Mouse (Mus musculus) midbrain, embryonic 14.5 days (tissue): ENCODE data around the gene Tram2. TPM values are rescaled to one million over a fixed set of nuclear protein-coding genes. Genes with fewer than 3 reads are reported as not detected.

Source experiments
- ATAC-seq: fragments of 200-750 bp; cut with Nextera tagmentation; 2 replicates; pipeline ENCODE4 v1.8.0; 2017; ENCODE audit warnings: moderate number of reproducible peaks, moderate library complexity; ENCODE audit not compliant: low FRiP score, low TSS enrichment
- DNase-seq: peaks from one replicate; pipeline ENCODE4 v3.0.0-alpha.2; 2015
- H3K27ac ChIP-seq: fragments of 300-500 bp; sonication (generic); replicated peaks from 2 replicates; pipeline ENCODE4 v1.5.1; 2014; ENCODE audit warnings: mild to moderate bottlenecking, low read depth, low read length, moderate library complexity
- H3K27me3 ChIP-seq: fragments of 300-500 bp; sonication (generic); 2 replicates; pipeline ENCODE4 v1.6.1; 2014; ENCODE audit warnings: low read length, control low read depth, mixed read lengths; ENCODE audit not compliant: control insufficient read depth, insufficient read depth
- H3K36me3 ChIP-seq: fragments of 300-500 bp; sonication (generic); 2 replicates; pipeline ENCODE4 v1.6.1; 2014; ENCODE audit warnings: low read length, control low read depth; ENCODE audit not compliant: control insufficient read depth, insufficient read depth
- H3K4me1 ChIP-seq: fragments of 300-500 bp; sonication (generic); 2 replicates; pipeline ENCODE4 v1.6.1; 2014; ENCODE audit warnings: mild to moderate bottlenecking, antibody characterized with exemption, low read length, control low read depth; ENCODE audit not compliant: control insufficient read depth, insufficient read depth
- H3K4me2 ChIP-seq: fragments of 300-500 bp; sonication (generic); 2 replicates; pipeline ENCODE4 v1.6.1; 2014; ENCODE audit warnings: mild to moderate bottlenecking, low read length, moderate library complexity
- H3K4me3 ChIP-seq: fragments of 300-500 bp; sonication (generic); replicated peaks from 2 replicates; pipeline ENCODE4 v1.5.1; 2014; ENCODE audit warnings: low read depth, low read length
- H3K9ac ChIP-seq: fragments of 300-500 bp; sonication (generic); replicated peaks from 2 replicates; pipeline ENCODE4 v1.6.1; 2014; ENCODE audit warnings: mild to moderate bottlenecking, low read length, moderate library complexity
- H3K9me3 ChIP-seq: fragments of 300-500 bp; sonication (generic); 2 replicates; pipeline ENCODE4 v1.6.1; 2016; ENCODE audit warnings: low read length, control low read depth, mixed read lengths; ENCODE audit not compliant: control insufficient read depth
- WGBS: fragments of 180-500 bp; shearing (Covaris S2); extraction: QIAGEN DNeasy Blood & Tissue Kit; methylation state at CpG from one replicate; pipeline ENCODE4 v1.1.7; 2014; 5-methylcytosine and 5-hydroxymethylcytosine counted together
- polyA plus RNA-seq: library from polyadenylated mRNA; unstranded; fragments of >200 nt; fragmentation: Nextera tagmentation; extraction: Ambion mirVana; gene quantifications from 2 replicates; pipeline ENCODE4 v1.2.1, GENCODE M21; 2014

Gene Tram2
- polyA plus RNA-seq, 1 experiment from 2014 or later, result 2.7 TPM

DNA sequence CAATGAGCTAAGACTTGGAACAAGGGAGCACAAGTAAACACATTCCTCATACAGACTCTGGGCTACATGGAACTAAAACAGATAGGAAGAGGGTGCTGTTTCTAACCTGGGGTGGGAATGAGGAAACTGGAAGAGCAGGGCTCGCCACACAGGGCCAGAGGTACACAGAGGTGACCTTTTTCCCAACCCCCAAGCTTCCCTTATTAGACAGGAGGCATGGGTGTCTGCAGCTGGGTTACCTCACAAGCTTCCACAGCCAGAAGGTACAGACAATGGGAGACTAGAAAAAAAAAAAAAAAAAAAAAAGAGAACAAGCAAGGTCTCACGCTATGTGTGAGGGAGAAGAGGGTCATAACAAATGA lies 81.7 kb downstream of the Tram2 start:
- no peaks in the 10 kb centered on the region for H3K4me1 ChIP-seq
- no peak for ATAC-seq
- H3K36me3 ChIP-seq, result no peaks in the 10 kb centered on the region
- no peaks in the 10 kb centered on the region for H3K9me3 ChIP-seq
- DNase-seq, result no peak
- H3K4me2 ChIP-seq, result no peak overlapping the region
- no peak overlapping the region for H3K27ac ChIP-seq
- no peaks in the 10 kb centered on the region for H3K27me3 ChIP-seq
- 77% methylated on average over 2 of the region's 2 CpGs for WGBS
- no peak overlapping the region for H3K9ac ChIP-seq
- H3K4me3 ChIP-seq, result no peak overlapping the region

DNA sequence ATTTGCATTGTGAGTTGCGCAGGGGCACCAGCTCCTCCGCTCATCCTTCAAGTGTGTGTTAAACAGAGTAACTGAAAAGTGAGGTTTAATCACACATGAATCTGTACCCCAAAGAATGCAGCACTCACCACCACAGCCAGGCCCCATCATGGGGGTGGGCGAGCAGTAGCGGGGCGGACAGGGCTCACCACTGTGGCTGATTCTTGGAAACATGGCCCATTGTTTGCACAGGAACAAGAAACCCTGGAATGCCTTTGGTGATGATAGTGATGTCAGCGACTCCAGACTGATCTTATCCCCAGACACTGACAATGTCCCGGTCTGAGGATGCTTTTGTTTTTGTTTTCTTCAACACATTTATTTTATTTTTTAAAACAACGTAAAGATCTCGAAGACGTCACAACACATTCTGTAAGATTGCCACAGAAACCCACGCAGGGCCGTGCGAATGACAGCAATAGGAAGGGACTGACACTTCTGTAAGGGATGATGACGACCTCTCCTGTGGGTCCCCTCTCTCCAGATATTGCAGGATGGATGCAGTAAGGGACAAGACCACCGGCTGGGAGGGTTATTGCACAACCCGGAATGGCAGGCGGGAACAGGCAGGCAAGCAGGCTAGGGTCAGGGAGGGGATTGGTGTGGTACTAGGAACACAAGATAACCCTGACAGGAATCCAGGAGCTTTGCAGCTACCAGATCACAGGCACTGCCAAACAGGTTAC lies 82.3 kb downstream of the Tram2 start:
- Histone ChIP-seq H3K4me3 (no peak overlapping the region), H3K4me1 (no peaks in the 10 kb centered on the region), H3K36me3 (no peaks in the 10 kb centered on the region), H3K27me3 (no peaks in the 10 kb centered on the region), H3K9ac (no peak overlapping the region), H3K27ac (0 out of 2 replicates have a peak overlapping the region, but pooled peaks have one; percentile 3), H3K4me2 (no peak overlapping the region), H3K9me3 (no peaks in the 10 kb centered on the region)
- WGBS, result 51% methylated on average over 17 of the region's 17 CpGs
- no peak for DNase-seq
- no peak for ATAC-seq

DNA sequence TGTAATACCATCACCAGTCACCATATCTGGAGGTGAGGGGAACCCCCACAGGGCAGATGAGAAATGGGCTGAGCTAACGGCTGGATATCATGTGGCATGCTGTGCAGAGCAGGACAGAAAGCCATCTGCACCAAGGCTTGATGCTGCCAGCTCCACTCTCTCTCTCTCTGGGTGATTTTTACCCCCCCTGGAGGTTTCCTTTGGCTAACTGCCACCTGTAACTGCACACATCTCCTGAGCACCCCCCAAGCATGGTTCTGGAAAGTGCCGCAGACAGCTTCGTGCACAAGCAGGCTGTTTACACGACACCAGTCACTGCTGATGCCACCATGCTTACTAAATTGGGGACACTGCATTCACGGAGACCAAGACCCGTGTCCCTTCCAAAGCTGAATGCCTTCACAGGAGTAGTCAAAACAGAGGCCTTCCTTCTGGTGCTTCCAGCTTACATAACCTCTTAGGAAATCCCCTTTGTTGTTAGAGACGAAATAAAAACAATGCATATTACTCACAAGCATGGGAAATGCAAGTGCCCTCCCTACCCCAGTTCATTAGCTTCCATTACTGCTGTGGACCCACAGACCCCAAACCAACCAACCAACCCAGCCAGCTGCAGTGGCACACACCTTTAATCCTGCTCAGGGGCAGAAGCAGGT lies 83.6 kb downstream of the Tram2 start:
- no peak overlapping the region for H3K27ac ChIP-seq
- no peaks in the 10 kb centered on the region for H3K36me3 ChIP-seq
- no peak overlapping the region for H3K4me3 ChIP-seq
- ATAC-seq (no peak), DNase-seq (peak; percentile 7)
- no peaks in the 10 kb centered on the region for H3K4me1 ChIP-seq
- no peak overlapping the region for H3K4me2 ChIP-seq
- no peaks in the 10 kb centered on the region for H3K27me3 ChIP-seq
- H3K9ac ChIP-seq, result no peak overlapping the region
- 63% methylated on average over 7 of the region's 7 CpGs for WGBS
- H3K9me3 ChIP-seq, result no peaks in the 10 kb centered on the region

DNA sequence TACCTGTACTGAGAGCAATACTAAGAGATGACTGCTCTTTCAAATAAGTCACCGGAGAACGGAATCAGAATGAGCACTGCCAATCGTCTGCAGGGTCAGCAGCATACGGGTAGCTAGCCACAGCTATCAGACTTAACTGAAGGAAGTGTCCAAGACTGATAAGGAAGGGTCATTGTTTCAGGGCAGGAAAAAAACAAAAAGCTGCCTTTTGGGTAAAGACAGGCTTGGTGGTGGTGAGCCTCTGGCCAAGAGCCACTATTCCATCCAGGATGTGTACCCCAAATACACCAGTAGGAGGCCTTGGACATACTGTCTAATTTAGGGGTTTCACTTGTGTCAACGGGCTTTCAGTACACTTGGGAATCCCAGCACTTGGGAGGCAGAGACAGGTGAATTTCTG lies 84.7 kb downstream of the Tram2 start:
- Histone ChIP-seq H3K9me3 (no peaks in the 10 kb centered on the region), H3K4me1 (no peaks in the 10 kb centered on the region), H3K4me2 (no peak overlapping the region), H3K36me3 (no peaks in the 10 kb centered on the region), H3K9ac (no peak overlapping the region), H3K4me3 (no peak overlapping the region), H3K27me3 (no peaks in the 10 kb centered on the region), H3K27ac (no peak overlapping the region)
- DNase-seq (no peak), ATAC-seq (no peak)
- WGBS, result 95% methylated on average over 5 of the region's 5 CpGs

DNA sequence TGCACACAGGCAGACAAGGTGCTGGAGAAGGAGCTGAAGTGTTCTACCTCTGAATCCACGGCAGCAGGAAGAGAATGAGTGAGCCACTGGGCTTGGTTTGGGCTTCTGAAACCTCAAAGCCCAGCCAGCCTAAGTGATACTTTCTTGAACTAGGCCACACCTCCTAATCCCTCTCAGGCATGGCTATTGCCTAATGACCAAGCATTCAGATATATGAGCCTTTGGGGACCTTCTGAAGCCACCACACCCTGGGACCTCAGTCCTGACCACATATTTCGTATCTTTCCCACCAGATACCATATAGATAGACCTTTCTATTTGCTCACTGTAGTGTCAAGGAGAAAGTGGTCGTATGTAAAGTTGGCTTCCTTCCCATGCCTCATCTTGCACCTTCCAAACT lies 85.3 kb downstream of the Tram2 start:
- Histone ChIP-seq H3K9ac (no peak overlapping the region), H3K4me3 (no peak overlapping the region), H3K9me3 (no peaks in the 10 kb centered on the region), H3K4me1 (no peaks in the 10 kb centered on the region), H3K27ac (no peak overlapping the region), H3K27me3 (no peaks in the 10 kb centered on the region), H3K36me3 (no peaks in the 10 kb centered on the region), H3K4me2 (no peak overlapping the region)
- DNase-seq (no peak), ATAC-seq (no peak)
- WGBS, result 87% methylated on average over 3 of the region's 3 CpGs

DNA sequence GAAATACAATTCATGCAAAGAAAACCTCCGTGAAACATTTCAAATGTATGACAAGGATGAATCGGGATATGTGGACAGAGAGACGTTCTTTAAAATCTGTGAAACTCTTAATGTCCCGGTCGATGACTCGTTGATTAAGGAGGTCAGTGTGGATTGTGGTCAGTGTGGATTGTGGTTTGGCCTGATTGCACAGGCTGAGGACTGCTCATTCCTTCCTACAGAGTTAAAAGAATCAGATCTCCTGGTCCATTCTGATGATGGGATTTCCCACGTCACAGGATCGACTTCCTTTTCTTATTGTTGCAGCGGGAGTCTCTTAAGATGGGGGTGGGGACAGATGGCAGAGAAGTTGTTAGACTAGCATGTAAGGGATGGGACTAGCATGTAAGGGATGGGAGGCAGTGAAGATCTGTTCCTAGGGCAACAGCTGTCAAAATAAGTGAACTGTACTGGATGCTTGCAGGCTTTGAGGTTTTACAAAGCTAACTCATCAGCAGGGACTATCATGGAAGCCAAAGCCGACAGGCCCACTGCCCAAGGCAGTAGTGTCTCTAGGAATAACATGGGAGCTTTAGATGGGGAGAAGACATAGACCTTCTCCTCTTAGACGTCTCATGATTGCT lies 89.5 kb downstream of the Tram2 start:
- 93% methylated on average over 11 of the region's 11 CpGs for WGBS
- no peak for DNase-seq
- no peaks in the 10 kb centered on the region for H3K27me3 ChIP-seq
- no peaks in the 10 kb centered on the region for H3K9me3 ChIP-seq
- no peak overlapping the region for H3K9ac ChIP-seq
- H3K27ac ChIP-seq, result no peak overlapping the region
- H3K4me2 ChIP-seq, result no peak overlapping the region
- ATAC-seq, result no peak
- H3K4me3 ChIP-seq, result no peak overlapping the region
- no peaks in the 10 kb centered on the region for H3K36me3 ChIP-seq
- no peaks in the 10 kb centered on the region for H3K4me1 ChIP-seq

DNA sequence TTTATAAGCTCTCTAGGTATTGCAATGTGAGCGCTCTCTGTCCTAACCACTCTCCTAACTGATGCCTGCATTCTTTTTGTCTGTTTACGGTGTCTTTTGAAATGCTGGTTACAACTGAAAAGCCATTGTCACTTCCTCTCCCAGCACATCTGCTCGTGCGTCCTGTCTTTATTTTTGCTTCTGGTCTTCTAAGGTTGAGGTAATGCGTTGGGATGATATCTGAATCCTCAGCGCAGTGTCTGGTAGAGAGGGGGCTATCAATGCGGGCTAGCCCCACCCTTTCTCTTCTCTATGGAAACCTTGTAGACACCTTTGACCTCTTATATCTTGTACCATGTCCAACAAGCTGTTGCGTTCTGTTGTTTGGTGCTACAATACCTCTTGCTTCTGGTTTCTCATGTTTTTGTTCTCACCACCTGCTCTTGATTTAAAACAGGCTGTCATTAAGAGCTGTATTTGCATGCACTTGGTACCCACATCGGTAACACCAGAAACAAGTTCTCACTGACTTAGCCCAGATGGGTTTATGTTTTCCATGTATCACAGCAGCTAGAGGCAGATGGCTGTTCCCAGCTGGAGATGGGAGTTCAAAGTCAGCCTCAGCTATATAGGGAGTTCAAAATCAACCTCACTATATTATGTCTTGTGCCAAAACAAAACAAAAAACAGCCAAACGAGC lies 92.5 kb downstream of the Tram2 start:
- Histone ChIP-seq H3K4me2 (no peak overlapping the region), H3K4me3 (no peak overlapping the region), H3K9me3 (no peaks in the 10 kb centered on the region), H3K4me1 (no peaks in the 10 kb centered on the region), H3K27ac (no peak overlapping the region), H3K36me3 (no peaks in the 10 kb centered on the region), H3K9ac (no peak overlapping the region), H3K27me3 (no peaks in the 10 kb centered on the region)
- ATAC-seq (no peak), DNase-seq (no peak)
- WGBS, result 69% methylated on average over 10 of the region's 10 CpGs

DNA sequence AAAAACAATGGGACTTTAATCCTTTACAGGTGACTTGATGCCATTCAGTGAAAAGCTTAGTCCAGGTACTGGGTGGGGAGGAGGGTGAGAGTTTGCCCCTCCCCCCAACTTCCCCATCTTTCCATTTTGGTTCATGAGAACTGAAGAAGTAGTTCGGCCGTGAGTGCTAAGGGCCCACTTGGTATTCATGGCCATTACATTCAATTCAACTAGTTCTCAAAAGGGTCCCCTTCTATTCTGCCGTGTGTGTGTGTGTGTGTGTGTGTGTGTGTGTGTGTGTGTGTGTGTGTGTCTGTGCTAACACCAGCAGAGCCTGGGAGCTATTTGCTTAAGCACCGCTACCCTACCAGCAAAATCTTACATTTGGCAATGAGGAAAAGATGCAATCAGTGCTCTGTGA lies 94.4 kb downstream of the Tram2 start:
- WGBS, result 44% methylated on average over 4 of the region's 4 CpGs
- H3K9ac ChIP-seq, result no peak overlapping the region
- no peaks in the 10 kb centered on the region for H3K9me3 ChIP-seq
- no peaks in the 10 kb centered on the region for H3K36me3 ChIP-seq
- H3K4me3 ChIP-seq, result no peak overlapping the region
- H3K27me3 ChIP-seq, result no peaks in the 10 kb centered on the region
- DNase-seq (peak; percentile 27), ATAC-seq (peak; percentile 31; the same call in 1 of the 2 replicates)
- no peaks in the 10 kb centered on the region for H3K4me1 ChIP-seq
- no peak overlapping the region for H3K27ac ChIP-seq
- no peak overlapping the region for H3K4me2 ChIP-seq
